Mouse (Mus musculus) kidney, postnatal 25 days (tissue): ENCODE results near the gene Ccdc34.

Experiments
- DNase-seq, 2 experiments: peaks; one replicate each; pipeline ENCODE4 v3.0.0; 2021; ENCODE audit warnings: mixed read lengths in 2 of 2

The Ccdc34 gene

DNA sequence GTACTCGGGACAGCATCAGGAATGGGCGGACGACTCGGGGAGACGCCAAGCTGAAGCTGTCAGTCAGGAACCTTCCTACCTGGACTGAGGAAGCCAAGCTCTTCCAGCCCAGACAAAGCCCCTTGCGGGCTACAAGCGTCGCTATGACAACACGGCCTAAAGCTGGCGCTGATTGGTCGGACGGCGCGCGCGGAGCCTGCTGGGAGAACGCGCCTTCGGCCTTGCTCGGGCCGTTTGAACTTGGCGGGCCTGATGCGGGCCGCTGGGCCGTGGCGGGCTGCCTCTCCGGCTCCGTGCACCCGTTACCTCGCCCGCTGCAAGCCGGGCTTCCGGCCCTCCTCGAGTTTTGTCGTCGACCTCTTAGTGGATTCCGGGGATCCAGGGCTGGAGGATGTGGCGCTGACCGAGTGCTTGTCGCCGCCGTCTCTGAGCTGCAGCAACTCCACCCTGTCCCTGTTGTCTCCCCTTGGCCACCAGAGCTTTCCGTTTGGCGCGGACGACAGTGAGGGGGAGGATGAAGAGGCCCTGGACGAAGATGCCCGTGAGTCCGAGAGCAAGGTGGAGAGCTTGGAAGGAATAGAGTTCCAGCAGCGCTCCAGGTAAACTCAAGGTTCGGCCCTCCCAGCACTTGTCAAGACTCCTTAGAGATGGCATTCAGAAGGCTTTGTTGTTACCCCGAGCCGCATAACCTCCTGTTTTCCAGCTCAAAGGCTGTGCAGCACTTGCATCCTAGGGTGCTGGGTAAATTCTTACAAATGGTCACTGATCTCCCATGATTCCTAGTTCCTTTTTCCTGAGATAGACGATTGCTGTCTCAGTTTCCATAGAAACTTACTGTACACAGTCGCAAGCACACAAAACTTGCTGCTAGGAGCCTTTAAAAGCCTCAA, at the start of gene Ccdc34:
Ccdc34 (plus strand) TSS at position 202 of the 890 bp plus-strand sequence.
- peak; percentile 94 to 96 for DNase-seq

DNA sequence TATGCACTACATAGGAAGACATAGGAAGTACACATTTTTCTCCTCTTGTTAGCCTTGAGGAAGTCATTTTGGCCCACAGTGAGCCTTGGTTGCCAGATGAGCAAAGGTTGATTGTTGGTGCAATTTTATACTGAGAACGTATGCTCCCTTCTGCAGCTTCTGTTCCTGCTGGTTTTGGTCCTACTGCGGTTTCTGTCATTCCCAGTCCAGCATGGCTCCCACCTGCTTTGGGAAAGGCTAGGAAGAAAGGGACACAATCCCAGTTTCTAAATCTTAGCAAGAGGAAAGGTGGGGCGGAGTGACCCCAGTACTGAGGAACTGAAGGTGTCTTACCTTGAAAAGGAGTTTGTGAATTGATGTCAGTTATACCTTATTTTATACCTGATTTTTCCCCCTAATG, 48.2 kb upstream of the Ccdc34 start:
- no peak for DNase-seq

DNA sequence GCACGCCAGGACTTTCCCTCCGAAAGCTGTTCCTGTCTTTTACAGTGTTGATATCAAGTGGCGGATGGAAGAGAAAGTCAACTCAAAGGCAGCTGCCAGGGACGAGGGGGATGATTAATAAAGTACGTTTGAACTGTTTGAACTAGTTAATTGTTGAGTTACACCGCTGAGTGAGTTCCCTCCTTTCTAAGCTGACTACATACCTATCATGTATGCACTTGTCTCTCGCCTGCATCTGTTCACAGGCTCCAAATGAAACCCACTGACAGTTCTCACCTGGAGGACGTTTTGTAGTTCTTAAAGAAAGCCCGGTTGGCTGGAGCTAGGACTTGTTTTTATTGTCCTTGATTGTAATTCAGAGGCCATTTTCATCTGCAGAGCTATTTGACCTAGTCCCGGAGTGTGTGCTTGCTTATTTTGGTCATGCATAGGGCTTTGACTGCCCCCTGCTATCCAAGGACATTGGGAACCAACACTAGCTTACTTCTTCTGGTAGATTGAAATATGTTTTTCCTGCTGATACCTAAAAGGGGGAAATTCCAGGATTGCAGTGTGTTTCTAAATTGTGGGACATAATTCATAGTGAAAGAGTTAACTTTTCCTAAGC, 47.6 kb upstream of the Ccdc34 start:
- DNase-seq: no peak

DNA sequence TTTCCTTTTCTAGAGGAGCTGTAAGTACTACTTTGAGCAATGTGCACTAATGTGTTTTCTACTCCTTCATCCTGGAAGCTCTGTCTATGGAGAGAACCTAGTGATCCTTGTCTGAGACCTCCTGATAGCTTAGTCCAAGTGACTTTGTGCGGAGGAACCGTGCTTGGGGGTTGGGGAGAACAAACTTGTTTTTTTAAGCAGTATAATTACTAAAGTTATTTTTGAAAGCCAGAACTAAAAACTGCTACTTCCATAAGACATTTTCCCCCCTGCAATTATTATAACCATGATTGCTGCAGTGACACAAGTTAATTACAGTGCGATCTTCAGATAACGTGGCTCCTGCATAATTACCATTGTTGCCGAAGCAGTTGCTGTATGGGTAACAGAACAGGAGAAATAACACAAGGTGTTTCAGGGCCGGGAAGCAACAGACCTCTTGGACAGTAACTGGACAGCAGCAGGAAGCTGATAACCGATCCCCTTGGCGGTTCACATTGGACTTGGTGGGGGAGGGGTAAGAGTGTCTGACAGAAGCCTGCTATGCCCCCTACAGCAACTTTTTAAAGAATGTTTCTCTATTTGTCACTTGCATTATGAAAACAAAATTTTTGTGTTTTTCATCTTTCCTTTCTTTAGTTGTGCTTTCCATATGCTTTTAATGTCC, 46.7 kb upstream of the Ccdc34 start:
- DNase-seq: no peak

DNA sequence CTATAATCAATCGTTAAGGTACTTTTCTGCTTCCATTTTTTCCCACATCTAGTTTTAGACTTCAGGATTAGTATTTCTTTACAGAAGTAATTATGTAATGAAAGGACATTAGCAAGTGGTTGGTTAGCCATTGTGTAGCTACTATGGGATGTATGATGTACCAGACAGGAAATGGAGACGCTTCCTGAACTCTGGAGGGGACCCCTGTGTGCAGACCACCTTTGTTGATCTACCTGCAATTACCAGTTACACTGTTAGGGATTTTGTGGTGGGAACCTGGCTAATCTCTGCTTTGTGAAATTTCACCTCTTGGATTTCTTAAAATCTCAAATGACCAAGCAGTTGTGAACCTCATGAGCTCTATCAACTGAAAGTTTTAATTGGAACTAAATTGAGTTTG, 45.3 kb upstream of the Ccdc34 start:
- no peak for DNase-seq

DNA sequence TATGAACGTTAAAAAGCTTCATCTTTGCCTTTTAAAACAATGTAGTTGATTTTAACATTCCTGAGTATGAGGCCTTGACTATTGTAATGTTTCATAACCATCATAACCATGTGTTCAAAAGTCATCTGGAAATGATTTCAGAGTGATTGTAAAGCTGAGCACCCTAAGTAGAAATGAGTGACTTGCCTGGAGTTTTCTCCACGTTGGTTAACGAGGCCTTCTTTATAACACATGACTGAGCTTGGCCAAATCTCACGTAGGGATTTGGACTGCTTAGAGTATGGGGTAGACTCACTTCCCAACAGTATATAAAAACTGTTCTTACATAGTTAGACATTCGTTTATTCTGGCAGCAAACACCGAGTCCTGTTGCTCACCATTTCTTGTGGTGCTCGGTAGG, 44.7 kb upstream of the Ccdc34 start:
- DNase-seq: no peak

DNA sequence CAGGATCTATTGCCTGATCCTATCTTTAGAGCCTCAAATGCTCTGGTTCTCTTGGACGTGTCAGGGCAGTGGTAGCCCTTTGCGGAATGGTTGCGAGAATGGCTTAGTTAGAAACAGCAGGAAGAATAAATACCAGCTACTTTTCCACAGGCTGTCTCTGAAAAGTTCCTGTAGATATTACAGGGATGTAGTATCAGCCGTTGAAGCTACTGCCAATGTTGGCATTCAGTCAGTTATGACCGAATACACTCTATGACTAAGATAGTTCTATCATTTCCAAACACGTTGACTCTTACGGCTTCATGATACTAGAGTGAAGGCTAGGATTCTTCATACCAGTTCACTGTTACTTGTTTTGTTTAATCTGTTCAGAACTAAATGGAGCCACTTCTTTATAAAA, 42.8 kb upstream of the Ccdc34 start:
- no peak for DNase-seq

DNA sequence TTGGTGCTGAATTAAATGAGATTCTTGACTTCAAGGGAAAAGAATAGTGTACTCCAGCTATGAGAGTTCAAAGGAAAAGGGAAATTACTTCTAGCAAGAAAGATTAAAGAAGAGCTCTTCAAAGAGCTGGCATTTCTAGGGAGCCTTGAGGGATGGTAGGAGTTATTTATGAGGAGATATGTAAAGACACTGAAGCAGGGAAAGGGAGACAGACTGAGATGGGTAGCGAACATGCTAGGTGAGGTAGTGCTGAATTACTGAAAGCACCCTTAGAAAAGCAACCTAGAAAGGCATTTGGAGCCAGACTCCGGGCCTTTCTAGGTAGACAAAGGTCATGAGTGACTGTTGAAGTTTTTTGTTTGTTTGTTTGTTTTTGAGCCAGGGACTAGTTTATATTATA, 41.4 kb upstream of the Ccdc34 start:
- no peak for DNase-seq

DNA sequence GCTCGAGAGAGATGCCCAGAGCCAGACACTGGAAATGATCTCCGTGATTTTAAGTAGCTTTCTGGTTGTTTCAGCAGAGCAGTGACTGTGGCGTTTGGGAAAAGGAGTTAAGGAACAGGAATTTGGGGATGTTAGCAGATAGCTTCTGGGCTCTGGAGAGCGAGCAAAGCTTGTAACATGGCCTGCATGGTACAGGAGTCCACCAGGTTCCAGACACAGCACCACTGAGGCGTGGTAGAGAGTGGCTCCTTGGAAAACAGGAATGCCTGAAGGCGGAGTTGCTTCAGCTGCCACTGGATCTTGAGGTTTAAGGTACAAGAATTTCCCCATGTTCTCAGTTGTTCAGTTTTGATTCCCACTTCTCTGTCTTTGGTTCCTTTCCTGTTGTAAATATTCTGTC, 40.3 kb upstream of the Ccdc34 start:
- peak; percentile 42 to 67 for DNase-seq

DNA sequence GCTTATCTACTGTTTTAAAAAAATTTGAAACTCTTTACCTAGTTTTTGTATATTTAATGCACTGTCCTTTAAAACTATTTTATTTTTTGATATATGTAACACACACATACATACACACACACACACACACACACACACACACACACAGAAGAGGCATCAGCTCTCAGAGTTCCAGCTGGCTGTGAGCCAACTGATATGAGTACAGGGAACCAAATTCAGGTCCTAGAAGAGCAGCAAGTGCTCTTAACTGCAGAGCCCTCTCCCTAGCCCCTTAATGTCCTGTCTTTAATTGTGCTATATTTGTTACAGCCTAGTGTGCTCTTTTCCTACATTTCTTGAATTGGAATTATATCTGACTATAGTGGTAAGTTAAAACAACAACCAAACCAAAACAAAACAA, 38.4 kb upstream of the Ccdc34 start:
- peak in 1 of 2 experiments; percentile 41 for DNase-seq

DNA sequence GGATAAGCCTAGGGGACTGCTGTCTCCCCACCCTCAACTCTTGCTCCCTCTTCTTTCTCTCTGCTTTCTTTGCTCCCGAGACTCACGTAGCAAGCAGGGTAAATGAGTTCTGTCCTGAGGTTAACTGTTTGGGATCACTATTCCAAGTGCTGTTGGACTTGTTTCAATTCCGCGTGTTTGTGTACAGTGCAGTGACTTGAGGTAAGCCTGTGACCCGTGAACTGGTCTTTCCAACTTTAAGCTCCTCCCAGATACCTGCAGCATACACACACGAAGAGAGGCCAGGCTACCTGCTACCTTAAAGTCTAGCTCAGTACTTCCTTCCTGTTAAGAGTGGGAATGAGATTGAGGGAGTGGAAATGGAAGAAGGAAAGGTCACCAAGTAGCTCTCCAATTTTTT, 34.2 kb upstream of the Ccdc34 start:
- DNase-seq: peak; percentile 68 to 74

DNA sequence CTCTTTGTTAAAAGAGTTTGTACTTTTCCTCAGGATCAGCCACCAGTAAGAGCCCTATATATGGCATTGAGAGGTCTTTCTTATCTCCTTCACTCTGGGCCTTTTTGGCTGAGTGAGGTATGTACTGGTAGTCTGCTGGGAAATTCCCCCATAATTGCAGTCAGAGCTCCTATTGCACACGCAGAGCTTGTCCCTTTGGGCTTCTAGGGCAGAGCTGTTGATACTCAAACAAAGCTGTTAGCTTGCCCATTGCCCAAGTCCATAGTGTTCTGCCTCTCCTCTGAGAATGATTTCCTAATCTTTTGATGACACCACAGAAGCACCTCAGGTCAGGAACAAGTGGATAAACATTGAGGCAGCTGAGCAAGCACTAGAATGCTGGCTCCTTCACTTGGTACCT, 32.7 kb upstream of the Ccdc34 start:
- peak in 1 of 2 experiments; percentile 58 for DNase-seq

DNA sequence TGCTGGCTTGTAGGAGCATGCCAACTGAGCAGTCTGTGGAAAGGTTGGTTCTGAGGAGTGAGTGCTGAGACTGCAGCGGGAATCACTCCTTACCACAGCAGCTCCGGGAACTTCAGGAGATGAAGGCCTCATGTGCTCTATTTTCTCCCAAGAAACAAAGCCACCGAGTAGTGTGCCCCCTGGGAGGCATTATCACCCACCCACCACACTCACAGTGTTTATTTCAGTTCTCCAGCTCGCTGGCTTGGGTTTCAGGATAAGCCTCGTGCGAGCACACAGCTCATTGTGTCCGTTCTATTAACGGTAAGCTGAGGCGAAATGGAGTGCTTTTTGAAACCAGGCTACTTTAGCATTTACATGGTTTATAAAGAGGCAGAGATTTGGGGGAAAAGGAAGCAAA, 32.1 kb upstream of the Ccdc34 start:
- DNase-seq: no peak

DNA sequence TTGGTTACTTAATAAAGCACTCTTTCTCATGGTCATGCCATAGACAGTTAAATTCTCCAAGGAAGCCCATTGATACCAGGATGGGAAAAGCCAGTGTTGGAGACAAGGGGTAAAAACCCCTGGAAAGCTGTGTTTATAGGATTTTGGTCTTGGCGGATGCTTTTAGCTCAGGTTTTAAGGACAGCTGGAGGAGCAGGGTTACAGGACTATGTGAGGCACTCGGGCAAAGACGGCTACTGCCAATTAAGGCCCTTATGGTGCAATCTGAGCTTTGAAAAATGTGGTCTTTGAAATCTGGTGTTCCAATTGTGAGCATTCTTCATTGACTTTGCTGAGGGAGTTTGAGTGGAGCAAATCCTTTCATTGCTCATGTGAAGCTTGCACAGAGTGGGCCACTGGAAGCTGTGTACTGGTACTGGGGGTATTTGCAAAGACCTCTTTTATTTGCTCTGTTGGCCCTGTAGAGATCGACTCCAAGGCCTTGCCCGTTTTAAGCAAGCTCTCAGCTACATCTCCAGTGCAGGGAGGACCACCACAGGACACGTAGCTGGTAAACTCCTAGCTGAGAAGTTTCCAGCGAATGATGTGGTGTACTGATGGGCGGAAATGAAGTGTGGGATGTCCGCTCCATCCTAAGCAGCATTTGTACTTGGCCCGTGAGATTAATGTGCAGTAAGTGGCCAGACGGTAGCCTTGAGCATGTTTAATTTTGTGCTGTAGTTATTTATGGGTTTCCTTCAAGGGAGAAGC, 31.4 kb upstream of the Ccdc34 start:
- DNase-seq: no peak

DNA sequence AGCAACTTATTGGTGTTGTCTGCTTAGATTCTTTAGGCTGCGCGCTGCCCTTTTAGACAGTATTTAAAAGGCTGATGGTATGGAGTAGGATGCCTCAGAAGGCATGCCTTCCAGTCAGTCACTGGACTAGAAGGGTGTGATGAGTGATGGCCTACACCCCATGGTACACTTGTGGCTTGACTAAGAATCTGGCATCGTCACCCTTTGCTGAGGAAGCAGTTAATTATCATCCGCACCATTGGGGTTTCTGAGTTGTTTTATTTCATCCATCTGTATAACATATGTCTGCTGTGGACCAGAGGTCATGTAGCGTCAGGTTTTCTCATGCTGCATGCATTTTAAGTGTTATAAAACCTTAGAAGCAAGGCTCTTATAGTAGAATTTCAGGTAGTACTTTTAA, 29.7 kb upstream of the Ccdc34 start:
- DNase-seq: no peak

DNA sequence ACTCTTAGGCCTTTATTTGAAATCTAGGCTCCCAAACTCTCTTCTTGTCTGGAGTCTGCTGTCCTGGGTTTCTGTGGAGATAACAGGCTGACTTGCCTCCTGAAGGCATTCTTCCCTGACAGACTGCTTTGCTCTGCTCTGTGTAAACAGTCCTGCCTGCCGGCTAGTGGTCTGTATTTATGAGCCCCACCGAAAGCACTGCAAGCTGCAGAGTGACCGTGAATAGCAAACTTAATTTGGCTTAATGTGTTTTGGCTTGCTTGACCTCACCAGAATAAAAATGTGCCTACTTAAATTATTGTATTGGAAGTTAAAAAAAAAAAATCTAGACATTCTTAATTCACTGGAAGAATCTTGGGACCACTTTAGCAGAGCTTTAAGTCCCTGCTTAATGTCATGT, 28.4 kb upstream of the Ccdc34 start:
- DNase-seq: no peak

DNA sequence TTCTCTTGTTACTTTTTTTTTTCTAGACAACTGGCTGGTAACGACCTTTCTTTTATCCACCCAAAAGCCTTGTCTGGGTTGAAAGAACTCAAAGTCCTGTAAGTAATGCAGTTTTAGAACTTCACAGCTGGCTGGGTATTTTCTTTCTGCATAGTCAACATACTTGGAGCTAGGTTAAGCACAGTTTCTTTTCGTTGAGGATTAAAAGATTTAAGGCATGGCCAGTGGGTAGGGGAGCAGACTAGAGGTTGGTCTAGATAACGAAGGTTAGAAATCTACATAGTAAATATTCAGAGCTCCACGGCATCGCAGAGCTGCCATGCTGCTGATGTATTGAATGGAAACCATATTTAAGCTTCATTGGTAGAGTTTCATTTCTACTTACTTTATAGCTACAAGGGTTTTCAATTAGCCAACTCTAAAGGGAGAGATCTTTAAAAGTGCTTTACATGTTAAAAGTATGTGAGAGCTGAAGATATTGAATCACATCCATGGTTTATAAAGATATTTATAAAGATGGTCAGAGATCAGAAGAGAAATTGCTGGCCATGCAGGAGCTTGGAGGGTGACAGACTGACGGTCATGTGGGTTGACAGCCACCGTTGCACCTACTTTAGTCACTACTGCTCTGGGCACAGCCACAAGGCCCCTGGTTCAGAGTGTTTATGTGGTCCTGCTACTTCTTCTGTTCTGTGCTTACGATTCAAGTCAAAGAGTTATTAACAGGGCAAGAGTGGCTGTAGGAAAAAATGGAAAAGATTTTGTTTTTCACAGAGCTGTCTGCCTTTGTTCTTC, 27.7 kb upstream of the Ccdc34 start:
- DNase-seq: no peak

DNA sequence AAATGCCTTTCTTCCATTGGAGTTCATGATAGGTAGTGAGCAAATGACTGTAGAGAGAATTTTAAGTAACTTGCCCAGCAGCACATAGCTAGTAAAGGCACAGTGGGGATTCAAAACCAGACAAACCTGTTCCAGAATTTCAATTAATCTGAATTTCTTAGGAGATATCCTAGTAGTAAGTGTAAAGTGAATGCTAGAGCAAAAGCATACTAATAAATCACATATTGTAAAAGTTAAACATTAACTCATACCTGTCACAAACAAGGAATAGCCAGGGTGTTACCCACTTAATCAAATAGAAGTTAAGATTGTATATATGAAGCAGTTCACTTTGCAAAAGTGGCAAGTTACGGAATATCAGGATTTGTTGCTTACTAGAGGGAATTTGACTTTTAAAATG, 25.9 kb upstream of the Ccdc34 start:
- no peak for DNase-seq

DNA sequence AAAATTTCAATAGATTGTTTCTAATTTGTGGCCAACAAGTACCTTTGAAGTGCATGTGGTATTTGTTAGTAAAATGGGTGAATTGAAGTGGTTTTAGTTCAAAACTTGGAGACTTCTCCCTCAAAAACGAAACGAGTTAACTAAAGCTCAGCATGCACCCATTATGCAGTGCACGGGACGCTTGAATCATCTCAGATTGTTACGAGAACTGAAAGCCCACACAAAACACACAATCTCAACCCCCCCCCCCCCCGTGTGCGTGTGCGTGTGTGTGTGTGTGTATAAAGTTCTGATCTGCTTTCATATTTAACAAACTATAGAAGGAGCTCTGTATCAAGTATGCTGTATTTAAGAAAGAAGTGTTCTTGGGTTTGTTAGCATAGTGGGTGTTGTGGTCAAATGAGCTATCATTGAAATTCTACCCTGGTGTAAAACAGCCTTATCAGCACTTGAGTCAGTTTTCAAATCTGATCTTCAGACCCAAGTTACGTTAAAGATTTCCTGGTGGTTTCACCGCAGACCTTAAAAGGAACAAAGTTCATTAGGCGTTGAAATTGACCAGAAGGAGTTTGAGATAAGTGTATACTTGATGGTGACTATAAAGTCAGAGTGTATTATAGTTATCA, 25.1 kb upstream of the Ccdc34 start:
- DNase-seq: no peak

DNA sequence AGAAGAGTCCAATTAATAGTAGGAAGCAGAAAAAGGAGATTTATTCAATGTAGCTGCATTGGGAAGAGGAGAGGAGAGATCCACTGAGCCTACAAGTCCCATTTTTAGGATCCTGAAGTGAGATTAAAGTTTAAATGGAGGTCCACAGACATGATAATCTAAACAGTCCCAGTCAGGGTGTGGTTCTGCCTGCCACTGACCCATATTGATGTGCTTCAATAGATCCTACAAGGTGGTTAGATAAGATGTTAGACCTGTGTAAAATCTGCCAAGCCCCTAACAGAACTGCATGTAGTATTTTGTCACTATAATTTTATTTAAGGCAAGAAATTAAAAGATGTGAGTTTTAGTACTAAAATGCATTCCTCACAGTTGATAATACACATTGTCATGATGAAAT, 24.2 kb upstream of the Ccdc34 start:
- no peak for DNase-seq

DNA sequence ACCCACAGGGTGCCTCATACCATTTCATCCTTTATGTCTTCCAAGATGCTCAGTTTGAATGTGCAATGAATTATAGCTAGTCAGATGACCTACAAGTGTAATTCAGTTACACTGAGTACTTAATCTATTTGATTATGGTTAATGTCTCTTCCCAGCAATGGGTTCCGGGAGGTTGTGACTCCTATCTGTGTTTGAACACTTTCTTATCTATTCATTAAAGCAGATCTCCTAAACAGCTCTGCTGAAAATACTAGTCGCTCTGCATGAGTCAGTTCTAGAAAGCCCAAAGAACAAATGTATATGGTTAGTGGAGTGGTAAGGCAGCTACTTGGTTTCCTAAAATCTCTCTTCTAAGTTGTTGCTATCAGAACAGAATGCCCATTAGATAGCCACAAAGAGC, 22.6 kb upstream of the Ccdc34 start:
- no peak for DNase-seq

DNA sequence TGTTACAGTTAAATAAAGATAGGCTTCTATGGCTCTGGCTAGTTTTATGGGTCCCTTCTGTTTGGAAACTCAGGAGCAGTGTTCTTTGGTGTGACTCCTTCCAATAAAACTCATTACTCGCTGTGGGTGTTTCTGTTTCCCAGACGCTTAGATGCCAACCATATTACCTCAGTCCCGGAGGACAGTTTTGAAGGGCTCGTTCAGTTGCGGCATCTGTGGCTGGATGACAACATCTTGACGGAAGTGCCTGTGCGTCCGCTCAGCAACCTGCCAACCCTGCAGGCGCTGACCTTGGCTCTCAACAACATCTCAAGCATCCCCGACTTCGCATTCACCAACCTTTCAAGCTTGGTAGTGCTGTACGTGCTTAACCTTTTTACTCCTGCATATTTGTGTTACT, 21.2 kb upstream of the Ccdc34 start:
- DNase-seq: peak in 1 of 2 experiments; percentile 51
